Mouse (Mus musculus): ENCODE results near the gene Gabbr2. TPM values are rescaled to one million over a fixed set of nuclear protein-coding genes. Genes with fewer than 3 reads are reported as not detected.
A peak's percentile ranks its signal among the peaks of the same experiment; 100 is the strongest.

Gabbr2 gene
- polyA plus RNA-seq, 1 experiment, result 3.2 TPM

DNA sequence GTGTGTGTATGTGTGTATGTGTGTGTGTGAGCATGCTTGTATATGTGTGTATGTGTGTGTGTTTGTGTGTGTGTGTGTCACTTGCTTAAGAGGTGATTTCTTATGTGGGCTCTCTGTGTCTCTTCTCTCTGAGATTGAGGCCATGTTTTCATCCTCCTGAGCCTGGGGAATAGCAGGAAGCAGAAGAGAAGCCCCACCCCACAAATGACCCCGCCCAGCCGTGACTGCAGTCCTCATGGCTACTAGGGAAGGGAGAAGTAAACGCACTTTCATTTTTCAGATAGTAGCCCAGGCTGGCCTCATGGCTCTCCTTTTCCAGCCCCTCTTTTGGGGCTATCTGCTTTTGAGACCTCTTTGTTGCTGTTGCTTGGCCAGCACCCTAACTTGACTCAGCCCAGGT is 315.0 kb downstream of the Gabbr2 start:
- TF ChIP-seq POLR2A (IDR thresholded peaks at IDR 0.05; ENCODE audit: control insufficient read depth, low read depth, low read length) (no peak), CTCF (IDR thresholded peaks at IDR 0.05; ENCODE audit: control insufficient read depth, insufficient read depth, insufficient replicate concordance, low read depth, low read length) (no peak)
- Histone ChIP-seq H3K4me1 (ENCODE audit: control insufficient read depth, insufficient read depth, low read length) (no peaks in the 10 kb centered on the region; the same call in 1 of the 2 replicates), H3K4me3 (ENCODE audit: control insufficient read depth, low read depth, low read length) (no peak overlapping the region), H3K27ac (ENCODE audit: control insufficient read depth, insufficient read depth, low read depth, low read length) (no peak overlapping the region), H3K36me3 (ENCODE audit: control insufficient read depth, insufficient read depth, low read length) (no peaks in the 10 kb centered on the region), H3K27me3 (ENCODE audit: control insufficient read depth, insufficient read depth, low read length) (no peaks in the 10 kb centered on the region)

GRCm38 (mm10) chr4:46675992-46676391 is 315.7 kb downstream of the Gabbr2 start:
- no peaks in the 10 kb centered on the region; the same call in 1 of the 2 replicates for H3K4me1 ChIP-seq (ENCODE audit: control insufficient read depth, insufficient read depth, low read length)
- no peaks in the 10 kb centered on the region for H3K27me3 ChIP-seq (ENCODE audit: control insufficient read depth, insufficient read depth, low read length)
- no peak overlapping the region for H3K4me3 ChIP-seq (ENCODE audit: control insufficient read depth, low read depth, low read length)
- no peak overlapping the region for H3K27ac ChIP-seq (ENCODE audit: control insufficient read depth, insufficient read depth, low read depth, low read length)
- H3K36me3 ChIP-seq (ENCODE audit: control insufficient read depth, insufficient read depth, low read length), result no peaks in the 10 kb centered on the region
- TF ChIP-seq CTCF (IDR thresholded peaks at IDR 0.05; ENCODE audit: control insufficient read depth, insufficient read depth, insufficient replicate concordance, low read depth, low read length) (no peak), POLR2A (IDR thresholded peaks at IDR 0.05; ENCODE audit: control insufficient read depth, low read depth, low read length) (no peak)

GRCm38 (mm10) chr4:46675272-46675785 is 316.3 kb downstream of the Gabbr2 start:
- H3K27me3 ChIP-seq (ENCODE audit: control insufficient read depth, insufficient read depth, low read length), result no peaks in the 10 kb centered on the region
- no peaks in the 10 kb centered on the region; the same call in 1 of the 2 replicates for H3K4me1 ChIP-seq (ENCODE audit: control insufficient read depth, insufficient read depth, low read length)
- no peak overlapping the region for H3K27ac ChIP-seq (ENCODE audit: control insufficient read depth, insufficient read depth, low read depth, low read length)
- H3K4me3 ChIP-seq (ENCODE audit: control insufficient read depth, low read depth, low read length), result no peak overlapping the region
- H3K36me3 ChIP-seq (ENCODE audit: control insufficient read depth, insufficient read depth, low read length), result no peaks in the 10 kb centered on the region
- TF ChIP-seq POLR2A (IDR thresholded peaks at IDR 0.05; ENCODE audit: control insufficient read depth, low read depth, low read length), result no peak
- TF ChIP-seq CTCF (IDR thresholded peaks at IDR 0.05; ENCODE audit: control insufficient read depth, insufficient read depth, insufficient replicate concordance, low read depth, low read length), result no peak

DNA sequence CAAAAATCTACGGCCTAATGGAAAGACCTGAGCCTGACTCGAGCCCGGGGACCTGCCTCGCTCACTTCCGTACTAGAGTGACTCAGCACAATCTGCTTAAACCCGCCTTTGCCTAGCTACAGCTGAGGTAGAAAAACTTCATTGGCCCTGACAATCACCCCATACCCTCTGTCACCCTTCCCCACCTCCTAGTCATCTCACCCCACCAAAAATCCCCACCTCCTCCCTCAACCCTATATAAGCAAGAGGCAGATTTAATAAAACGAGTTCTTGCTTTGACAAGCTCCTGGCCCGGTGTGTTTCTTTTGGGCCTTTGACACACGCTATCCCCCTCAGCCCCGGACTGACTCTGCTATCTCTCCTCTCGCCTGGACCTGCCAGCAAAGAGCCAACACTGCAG is 323.1 kb downstream of the Gabbr2 start:
- H3K27ac ChIP-seq (ENCODE audit: control insufficient read depth, insufficient read depth, low read depth, low read length), result no peak overlapping the region
- H3K4me3 ChIP-seq (ENCODE audit: control insufficient read depth, low read depth, low read length), result no peak overlapping the region
- TF ChIP-seq POLR2A (IDR thresholded peaks at IDR 0.05; ENCODE audit: control insufficient read depth, low read depth, low read length), result no peak
- TF ChIP-seq CTCF (IDR thresholded peaks at IDR 0.05; ENCODE audit: control insufficient read depth, insufficient read depth, insufficient replicate concordance, low read depth, low read length), result no peak
- peaks cover 6% of the 10 kb centered on the region for H3K4me1 ChIP-seq (ENCODE audit: control insufficient read depth, insufficient read depth, low read length)
- no peaks in the 10 kb centered on the region for H3K27me3 ChIP-seq (ENCODE audit: control insufficient read depth, insufficient read depth, low read length)
- H3K36me3 ChIP-seq (ENCODE audit: control insufficient read depth, insufficient read depth, low read length), result no peaks in the 10 kb centered on the region

- no peak for TF ChIP-seq POLR2A (IDR thresholded peaks at IDR 0.05; ENCODE audit: control insufficient read depth, low read depth, low read length)
- TF ChIP-seq CTCF (IDR thresholded peaks at IDR 0.05; ENCODE audit: control insufficient read depth, insufficient read depth, insufficient replicate concordance, low read depth, low read length), result no peak
- Histone ChIP-seq H3K4me3 (ENCODE audit: control insufficient read depth, low read depth, low read length) (no peak overlapping the region), H3K27ac (ENCODE audit: control insufficient read depth, insufficient read depth, low read depth, low read length) (no peak overlapping the region), H3K4me1 (ENCODE audit: control insufficient read depth, insufficient read depth, low read length) (peaks cover 7% of the 10 kb centered on the region), H3K27me3 (ENCODE audit: control insufficient read depth, insufficient read depth, low read length) (no peaks in the 10 kb centered on the region), H3K36me3 (ENCODE audit: control insufficient read depth, insufficient read depth, low read length) (no peaks in the 10 kb centered on the region)
Measured at GRCm38 (mm10) chr4:46666420-46666819, 325.3 kb downstream of the Gabbr2 start.

GRCm38 (mm10) chr4:46665371-46665774 is 326.3 kb downstream of the Gabbr2 start:
- H3K4me3 ChIP-seq (ENCODE audit: control insufficient read depth, low read depth, low read length), result no peak overlapping the region
- H3K27me3 ChIP-seq (ENCODE audit: control insufficient read depth, insufficient read depth, low read length), result no peaks in the 10 kb centered on the region
- no peak for TF ChIP-seq CTCF (IDR thresholded peaks at IDR 0.05; ENCODE audit: control insufficient read depth, insufficient read depth, insufficient replicate concordance, low read depth, low read length)
- no peaks in the 10 kb centered on the region for H3K36me3 ChIP-seq (ENCODE audit: control insufficient read depth, insufficient read depth, low read length)
- peaks cover 7% of the 10 kb centered on the region for H3K4me1 ChIP-seq (ENCODE audit: control insufficient read depth, insufficient read depth, low read length)
- H3K27ac ChIP-seq (ENCODE audit: control insufficient read depth, insufficient read depth, low read depth, low read length), result no peak overlapping the region

DNA sequence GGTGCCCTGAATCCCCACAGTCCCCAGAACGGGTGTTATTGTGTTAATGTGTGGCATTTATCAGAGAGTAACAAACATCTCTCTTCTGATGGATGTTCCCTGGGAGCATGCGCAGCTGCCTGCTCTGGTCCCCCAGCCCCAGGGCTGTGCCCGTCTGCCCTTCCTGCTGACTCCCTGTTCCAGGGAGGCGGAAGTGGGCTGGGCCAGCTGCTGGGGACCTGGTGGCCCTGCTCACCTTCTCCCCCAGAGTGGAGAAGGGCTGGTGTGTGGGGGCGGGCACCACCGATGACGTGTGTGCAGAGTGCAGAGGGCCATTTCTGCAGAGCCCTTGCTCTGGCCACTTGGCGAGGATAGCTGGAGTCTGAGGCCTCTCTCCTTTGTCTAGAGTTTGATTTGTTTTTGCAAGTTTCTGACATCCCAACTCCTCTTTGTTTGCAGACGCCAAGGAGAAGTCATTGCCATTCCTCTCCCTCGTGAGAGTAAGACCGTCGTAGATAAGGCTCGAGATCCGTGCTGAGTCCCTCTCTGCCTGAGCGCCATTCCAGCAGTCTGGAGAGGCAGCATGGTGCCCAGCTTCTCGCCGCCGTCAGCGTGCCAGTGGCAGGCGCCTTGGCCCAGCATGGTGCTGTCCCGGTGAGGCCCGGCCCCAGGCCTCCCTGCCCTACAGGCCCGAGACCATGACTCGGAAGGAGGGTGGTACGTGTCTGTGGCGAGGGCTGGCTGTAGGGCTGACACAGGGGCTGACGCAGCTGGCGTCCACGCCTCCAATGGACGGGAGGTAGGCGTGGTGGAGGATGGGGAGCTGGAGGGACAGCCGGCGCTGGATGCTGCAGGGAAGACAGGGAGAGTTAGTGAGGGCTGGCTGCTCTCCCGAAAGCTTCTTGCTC is 327.3 kb downstream of the Gabbr2 start:
- Histone ChIP-seq H3K4me1 (ENCODE audit: control insufficient read depth, insufficient read depth, low read length) (peaks cover 7% of the 10 kb centered on the region), H3K27me3 (ENCODE audit: control insufficient read depth, insufficient read depth, low read length) (no peaks in the 10 kb centered on the region), H3K36me3 (ENCODE audit: control insufficient read depth, insufficient read depth, low read length) (no peaks in the 10 kb centered on the region), H3K27ac (ENCODE audit: control insufficient read depth, insufficient read depth, low read depth, low read length) (no peak overlapping the region), H3K4me3 (ENCODE audit: control insufficient read depth, low read depth, low read length) (peak overlapping the region; percentile 17)
- TF ChIP-seq POLR2A (IDR thresholded peaks at IDR 0.05; ENCODE audit: control insufficient read depth, low read depth, low read length), result no peak
- no peak for TF ChIP-seq CTCF (IDR thresholded peaks at IDR 0.05; ENCODE audit: control insufficient read depth, insufficient read depth, insufficient replicate concordance, low read depth, low read length)

Data from testis, adult 2 months (tissue).